Mouse (Mus musculus) hindbrain, embryonic 15.5 days (tissue): ENCODE measurements at regions not wholly inside any gene's neighbourhood (a gene's known extent, or its start where the extent isn't known, plus 50 kb on each side); places are given as distances from the start of the nearest gene placed in this dataset.
"Not testable (repeated sequence)": the region's sequence is repeated elsewhere in the genome, so short reads cannot be mapped to it uniquely, and the experiment has no call there.

ENCODE experiments used
- ATAC-seq: fragments of 200-750 bp; cut with Nextera tagmentation; 2 replicates; pipeline ENCODE4 v1.8.0; 2017; ENCODE audit warnings: low read depth, moderate number of reproducible peaks, moderate TSS enrichment; ENCODE audit not compliant: low FRiP score
- H3K27ac ChIP-seq: fragments of 300-500 bp; sonication (generic); replicated peaks from 2 replicates; pipeline ENCODE4 v1.5.1; 2015; ENCODE audit warnings: mild to moderate bottlenecking, inconsistent platforms
- H3K27me3 ChIP-seq: fragments of 300-500 bp; sonication (generic); 2 replicates; pipeline ENCODE4 v1.6.1; 2015; ENCODE audit warnings: control low read depth, inconsistent platforms
- H3K36me3 ChIP-seq: fragments of 300-500 bp; sonication (generic); 2 replicates; pipeline ENCODE4 v1.6.1; 2015; ENCODE audit warnings: control low read depth, inconsistent platforms
- H3K4me1 ChIP-seq: fragments of 300-500 bp; sonication (generic); replicated peaks from 2 replicates; pipeline ENCODE4 v1.6.1; 2015; ENCODE audit warnings: control low read depth, inconsistent platforms
- H3K4me2 ChIP-seq: fragments of 300-500 bp; sonication (generic); 2 replicates; pipeline ENCODE4 v1.6.1; 2015; ENCODE audit warnings: moderate library complexity, mild to moderate bottlenecking, inconsistent platforms
- H3K4me3 ChIP-seq: fragments of 300-500 bp; sonication (generic); 2 replicates; pipeline ENCODE4 v1.5.1; 2015; ENCODE audit warnings: mild to moderate bottlenecking, inconsistent platforms
- H3K9ac ChIP-seq: fragments of 300-500 bp; sonication (generic); 2 replicates; pipeline ENCODE4 v1.6.1; 2015; ENCODE audit warnings: inconsistent platforms
- H3K9me3 ChIP-seq: fragments of 300-500 bp; sonication (generic); 2 replicates; pipeline ENCODE4 v1.6.1; 2016; ENCODE audit warnings: control low read depth, inconsistent platforms
- WGBS: fragments of 180-500 bp; shearing (Covaris S2); methylation state at CpG from one replicate; pipeline ENCODE4 v1.1.7; 2015; 5-methylcytosine and 5-hydroxymethylcytosine counted together

- H3K27me3 ChIP-seq, result no peaks in the 10 kb centered on the region
- WGBS, result 91% methylated on average over 7 of the region's 7 CpGs
- no peak overlapping the region for H3K9ac ChIP-seq
- no peaks in the 10 kb centered on the region for H3K4me1 ChIP-seq
- H3K4me2 ChIP-seq, result no peak overlapping the region
- H3K27ac ChIP-seq, result no peak overlapping the region
- no peak overlapping the region for H3K4me3 ChIP-seq
- no peaks in the 10 kb centered on the region for H3K36me3 ChIP-seq
- ATAC-seq, result no peak
- H3K9me3 ChIP-seq, result no peaks in the 10 kb centered on the region
Measured at GRCm38 (mm10) chr1:140693482-140693881, 447.5 kb downstream of the Kcnt2 start.

- Histone ChIP-seq H3K27me3 (no peaks in the 10 kb centered on the region), H3K4me3 (no peak overlapping the region), H3K4me1 (no peaks in the 10 kb centered on the region), H3K36me3 (no peaks in the 10 kb centered on the region), H3K4me2 (no peak overlapping the region), H3K27ac (no peak overlapping the region), H3K9me3 (no peaks in the 10 kb centered on the region), H3K9ac (no peak overlapping the region)
- no peak for ATAC-seq
- WGBS, result 86% methylated on average over 1 of the region's 1 CpGs
Measured at GRCm38 (mm10) chr1:140730189-140730588, 484.2 kb downstream of the Kcnt2 start.

- H3K9ac ChIP-seq, result no peak overlapping the region
- H3K4me2 ChIP-seq, result no peak overlapping the region
- no peaks in the 10 kb centered on the region for H3K4me1 ChIP-seq
- WGBS, result 62% methylated on average over 3 of the region's 3 CpGs
- H3K4me3 ChIP-seq, result no peak overlapping the region
- no peak overlapping the region for H3K27ac ChIP-seq
- no peaks in the 10 kb centered on the region for H3K27me3 ChIP-seq
- H3K9me3 ChIP-seq, result no peaks in the 10 kb centered on the region
- no peak for ATAC-seq
- no peaks in the 10 kb centered on the region for H3K36me3 ChIP-seq
Measured at GRCm38 (mm10) chr1:140739001-140739728, 493.2 kb downstream of the Kcnt2 start.

GRCm38 (mm10) chr1:140740081-140740480 is 494.1 kb downstream of the Kcnt2 start:
- Histone ChIP-seq H3K27ac (no peak overlapping the region), H3K36me3 (no peaks in the 10 kb centered on the region), H3K9me3 (no peaks in the 10 kb centered on the region), H3K27me3 (no peaks in the 10 kb centered on the region), H3K4me2 (no peak overlapping the region), H3K9ac (no peak overlapping the region), H3K4me1 (no peaks in the 10 kb centered on the region), H3K4me3 (no peak overlapping the region)
- ATAC-seq, result no peak
- WGBS, result 78% methylated on average over 1 of the region's 1 CpGs

- Histone ChIP-seq H3K4me1 (no peaks in the 10 kb centered on the region), H3K9ac (no peak overlapping the region), H3K9me3 (no peaks in the 10 kb centered on the region), H3K27me3 (no peaks in the 10 kb centered on the region), H3K36me3 (no peaks in the 10 kb centered on the region), H3K27ac (no peak overlapping the region), H3K4me2 (no peak overlapping the region), H3K4me3 (no peak overlapping the region)
- ATAC-seq, result 0 out of 2 replicates have a peak, but pooled peaks have one; percentile 69
- 3% methylated on average over 3 of the region's 3 CpGs for WGBS
Measured at GRCm38 (mm10) chr1:140748011-140748410, 502.1 kb downstream of the Kcnt2 start.

- ATAC-seq, result no peak
- WGBS, result 85% methylated on average over 1 of the region's 1 CpGs
- no peak overlapping the region for H3K27ac ChIP-seq
- H3K4me2 ChIP-seq, result no peak overlapping the region
- H3K4me3 ChIP-seq, result no peak overlapping the region
- no peaks in the 10 kb centered on the region for H3K36me3 ChIP-seq
- no peaks in the 10 kb centered on the region for H3K4me1 ChIP-seq
- H3K27me3 ChIP-seq, result no peaks in the 10 kb centered on the region
- H3K9me3 ChIP-seq, result no peaks in the 10 kb centered on the region
- H3K9ac ChIP-seq, result no peak overlapping the region
Measured at GRCm38 (mm10) chr1:140765906-140766305, 519.9 kb downstream of the Kcnt2 start.

- not testable (repeated sequence) for H3K36me3 ChIP-seq, ATAC-seq, H3K4me2 ChIP-seq, H3K9me3 ChIP-seq, H3K4me1 ChIP-seq, H3K27me3 ChIP-seq, H3K9ac ChIP-seq, H3K27ac ChIP-seq, H3K4me3 ChIP-seq
- WGBS, result 83% methylated on average over 4 of the region's 4 CpGs
Measured at GRCm38 (mm10) chr1:140773769-140774168, 527.8 kb downstream of the Kcnt2 start.

- Histone ChIP-seq H3K4me2 (no peak overlapping the region), H3K4me3 (no peak overlapping the region), H3K9ac (no peak overlapping the region), H3K4me1 (no peaks in the 10 kb centered on the region), H3K36me3 (no peaks in the 10 kb centered on the region), H3K27me3 (no peaks in the 10 kb centered on the region), H3K9me3 (no peaks in the 10 kb centered on the region), H3K27ac (no peak overlapping the region)
- ATAC-seq, result no peak
- WGBS, result 81% methylated on average over 5 of the region's 5 CpGs
Measured at GRCm38 (mm10) chr1:140810170-140810569, 564.2 kb downstream of the Kcnt2 start.

GRCm38 (mm10) chr1:140838766-140839165 is 592.8 kb downstream of the Kcnt2 start:
- no peaks in the 10 kb centered on the region for H3K27me3 ChIP-seq
- H3K36me3 ChIP-seq, result no peaks in the 10 kb centered on the region
- no peak overlapping the region for H3K4me2 ChIP-seq
- WGBS, result 76% methylated on average over 4 of the region's 4 CpGs
- H3K4me3 ChIP-seq, result no peak overlapping the region
- no peaks in the 10 kb centered on the region for H3K9me3 ChIP-seq
- no peak for ATAC-seq
- H3K4me1 ChIP-seq, result no peaks in the 10 kb centered on the region
- H3K9ac ChIP-seq, result no peak overlapping the region
- no peak overlapping the region for H3K27ac ChIP-seq

GRCm38 (mm10) chr1:140840579-140840978 is 594.6 kb downstream of the Kcnt2 start:
- no peaks in the 10 kb centered on the region for H3K36me3 ChIP-seq
- no peaks in the 10 kb centered on the region for H3K27me3 ChIP-seq
- no peaks in the 10 kb centered on the region for H3K9me3 ChIP-seq
- H3K27ac ChIP-seq, result no peak overlapping the region
- H3K4me1 ChIP-seq, result no peaks in the 10 kb centered on the region
- no peak overlapping the region for H3K4me3 ChIP-seq
- H3K9ac ChIP-seq, result no peak overlapping the region
- WGBS, result over 99% methylated on average over 2 of the region's 2 CpGs
- H3K4me2 ChIP-seq, result no peak overlapping the region
- ATAC-seq, result no peak

GRCm38 (mm10) chr1:140848053-140848452 is 602.1 kb downstream of the Kcnt2 start:
- H3K4me1 ChIP-seq, ATAC-seq, H3K27me3 ChIP-seq, H3K27ac ChIP-seq, H3K9ac ChIP-seq, H3K36me3 ChIP-seq, H3K9me3 ChIP-seq, H3K4me3 ChIP-seq, H3K4me2 ChIP-seq: not testable (repeated sequence)
- WGBS, result 64% methylated on average over 3 of the region's 3 CpGs

- Histone ChIP-seq H3K27me3 (no peaks in the 10 kb centered on the region), H3K4me2 (no peak overlapping the region), H3K4me1 (no peaks in the 10 kb centered on the region), H3K36me3 (no peaks in the 10 kb centered on the region), H3K4me3 (no peak overlapping the region), H3K27ac (no peak overlapping the region), H3K9me3 (no peaks in the 10 kb centered on the region), H3K9ac (no peak overlapping the region)
- no peak for ATAC-seq
Measured at GRCm38 (mm10) chr1:140851568-140851967, 605.6 kb downstream of the Kcnt2 start.
